Mouse (Mus musculus) liver, embryonic 16.5 days (tissue): ENCODE results near the gene Scgb1a1. TPM values are rescaled to one million over a fixed set of nuclear protein-coding genes. Genes with fewer than 3 reads are reported as not detected.
"Not testable (repeated sequence)": the region's sequence is repeated elsewhere in the genome, so short reads cannot be mapped to it uniquely, and the experiment has no call there.

Experiments used
- ATAC-seq: fragments of 200-750 bp; cut with Nextera tagmentation; 2 replicates; pipeline ENCODE4 v1.8.0; 2017; ENCODE audit warnings: low read depth, mild to moderate bottlenecking, moderate number of reproducible peaks, moderate library complexity
- H3K27ac ChIP-seq: fragments of 300-500 bp; sonication (generic); 2 replicates; pipeline ENCODE4 v1.5.1; 2014; ENCODE audit warnings: mild to moderate bottlenecking, low read length
- H3K27me3 ChIP-seq: fragments of 300-500 bp; sonication (generic); 2 replicates; pipeline ENCODE4 v1.6.1; 2014; ENCODE audit warnings: low read depth, low read length, mixed read lengths; ENCODE audit not compliant: control insufficient read depth, insufficient read depth
- H3K36me3 ChIP-seq: fragments of 300-500 bp; sonication (generic); 2 replicates; pipeline ENCODE4 v1.6.1; 2014; ENCODE audit warnings: mild to moderate bottlenecking; ENCODE audit not compliant: control insufficient read depth, insufficient read depth
- H3K4me1 ChIP-seq: fragments of 300-500 bp; sonication (generic); 2 replicates; pipeline ENCODE4 v1.6.1; 2014; ENCODE audit warnings: low read depth, low read length, mixed read lengths; ENCODE audit not compliant: control insufficient read depth
- H3K4me2 ChIP-seq: fragments of 300-500 bp; sonication (generic); 2 replicates; pipeline ENCODE4 v1.6.1; 2014; ENCODE audit warnings: low read depth, low read length, mixed read lengths
- H3K4me3 ChIP-seq: fragments of 300-500 bp; sonication (generic); 2 replicates; pipeline ENCODE4 v1.5.1; 2014; ENCODE audit warnings: low read depth, mild to moderate bottlenecking, low read length
- H3K9ac ChIP-seq: fragments of 300-500 bp; sonication (generic); 2 replicates; pipeline ENCODE4 v1.6.1; 2014; ENCODE audit warnings: low read depth, low read length
- H3K9me3 ChIP-seq: fragments of 300-500 bp; sonication (generic); replicated peaks from 2 replicates; pipeline ENCODE4 v1.6.1; 2016; ENCODE audit warnings: low read length; ENCODE audit not compliant: control insufficient read depth
- WGBS: fragments of 180-500 bp; shearing (Covaris S2); extraction: QIAGEN DNeasy Blood & Tissue Kit; methylation state at CpG from one replicate; pipeline ENCODE4 v1.1.7; 2014; ENCODE audit not compliant: insufficient replicate concordance; 5-methylcytosine and 5-hydroxymethylcytosine counted together
- polyA plus RNA-seq: library from polyadenylated mRNA; unstranded; fragments of >200 nt; fragmentation: Nextera tagmentation; extraction: Ambion mirVana; gene quantifications from 2 replicates; pipeline ENCODE4 v1.2.1, GENCODE M21; 2015

Gene Scgb1a1
- polyA plus RNA-seq, 1 experiment from 2014 or later, result not detected

DNA sequence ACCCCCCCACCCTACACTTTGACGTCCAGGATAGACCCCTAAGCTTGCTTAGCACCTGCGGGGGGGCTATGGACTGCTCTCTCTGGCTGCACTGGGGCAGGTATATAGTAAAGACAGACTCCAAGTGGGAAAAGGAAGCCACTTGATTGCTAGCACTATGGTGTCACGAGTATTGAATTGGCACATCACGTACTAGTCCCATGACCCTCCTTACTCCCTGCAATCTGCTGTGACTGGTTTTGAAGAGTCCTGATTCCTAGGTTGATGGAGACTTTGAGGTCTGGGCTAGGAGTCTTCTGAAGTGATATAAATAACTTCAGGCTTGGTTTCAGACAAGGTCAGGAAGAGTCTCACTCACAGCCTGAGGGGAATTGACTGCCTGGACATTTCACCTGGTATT, 2.4 kb upstream of the Scgb1a1 start:
- Histone ChIP-seq H3K9ac (no peak overlapping the region), H3K4me3 (no peak overlapping the region), H3K36me3 (no peaks in the 10 kb centered on the region), H3K27ac (no peak overlapping the region), H3K9me3 (no peaks in the 10 kb centered on the region), H3K4me2 (no peak overlapping the region), H3K27me3 (no peaks in the 10 kb centered on the region), H3K4me1 (no peaks in the 10 kb centered on the region; the same call in 1 of the 2 replicates)
- no peak for ATAC-seq
- WGBS, result 45% methylated on average over 4 of the region's 4 CpGs

DNA sequence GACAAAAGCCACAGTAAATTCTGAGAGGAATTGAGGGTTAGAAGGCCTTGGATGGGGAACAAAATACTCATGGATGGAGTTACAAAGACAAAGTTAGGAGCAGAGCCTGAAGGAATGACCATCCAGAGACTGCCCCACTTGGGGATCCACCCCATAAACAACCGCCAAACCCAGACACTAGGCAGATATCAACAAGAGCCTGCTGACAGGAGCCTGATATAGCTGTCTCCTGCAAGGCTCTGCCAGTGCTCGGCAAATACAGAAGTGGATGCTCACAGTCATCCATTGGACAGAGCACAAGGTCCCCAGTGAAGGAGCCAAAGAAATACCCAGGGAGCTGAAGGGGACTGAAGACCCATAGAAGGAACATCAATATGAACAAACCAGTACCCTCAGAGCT, 3.9 kb downstream of the Scgb1a1 start:
- ATAC-seq, H3K4me1 ChIP-seq, H3K9me3 ChIP-seq, H3K27me3 ChIP-seq, H3K4me3 ChIP-seq, H3K36me3 ChIP-seq, H3K4me2 ChIP-seq, H3K9ac ChIP-seq, H3K27ac ChIP-seq: not testable (repeated sequence)
- 34% methylated on average over 2 of the region's 2 CpGs for WGBS

DNA sequence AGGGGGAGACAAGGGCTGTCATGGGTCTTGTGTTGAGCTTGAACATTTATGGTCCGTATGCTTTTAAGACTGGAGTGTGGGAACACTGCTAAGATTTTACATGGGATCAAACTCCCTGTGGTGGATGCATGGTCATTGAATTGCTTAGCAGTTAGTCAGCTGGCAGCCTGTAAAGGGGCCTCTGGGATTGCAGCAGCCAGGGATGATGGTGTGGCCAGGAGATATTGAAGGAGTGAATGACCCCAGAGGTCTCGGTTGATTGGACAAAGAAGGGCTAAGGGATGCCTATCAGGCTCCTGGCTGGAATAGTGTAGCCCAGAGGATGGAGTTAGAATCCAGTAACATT, 4.8 kb downstream of the Scgb1a1 start:
- Histone ChIP-seq H3K27ac (no peak overlapping the region), H3K4me2 (peak overlapping the region; percentile 41; the same call in 1 of the 2 replicates), H3K27me3 (no peaks in the 10 kb centered on the region), H3K9me3 (no peaks in the 10 kb centered on the region), H3K4me3 (no peak overlapping the region), H3K36me3 (no peaks in the 10 kb centered on the region), H3K4me1 (peaks cover 2% of the 10 kb centered on the region; the same call in 1 of the 2 replicates), H3K9ac (no peak overlapping the region)
- no peak for ATAC-seq
- WGBS, result 81% methylated on average over 2 of the region's 2 CpGs

DNA sequence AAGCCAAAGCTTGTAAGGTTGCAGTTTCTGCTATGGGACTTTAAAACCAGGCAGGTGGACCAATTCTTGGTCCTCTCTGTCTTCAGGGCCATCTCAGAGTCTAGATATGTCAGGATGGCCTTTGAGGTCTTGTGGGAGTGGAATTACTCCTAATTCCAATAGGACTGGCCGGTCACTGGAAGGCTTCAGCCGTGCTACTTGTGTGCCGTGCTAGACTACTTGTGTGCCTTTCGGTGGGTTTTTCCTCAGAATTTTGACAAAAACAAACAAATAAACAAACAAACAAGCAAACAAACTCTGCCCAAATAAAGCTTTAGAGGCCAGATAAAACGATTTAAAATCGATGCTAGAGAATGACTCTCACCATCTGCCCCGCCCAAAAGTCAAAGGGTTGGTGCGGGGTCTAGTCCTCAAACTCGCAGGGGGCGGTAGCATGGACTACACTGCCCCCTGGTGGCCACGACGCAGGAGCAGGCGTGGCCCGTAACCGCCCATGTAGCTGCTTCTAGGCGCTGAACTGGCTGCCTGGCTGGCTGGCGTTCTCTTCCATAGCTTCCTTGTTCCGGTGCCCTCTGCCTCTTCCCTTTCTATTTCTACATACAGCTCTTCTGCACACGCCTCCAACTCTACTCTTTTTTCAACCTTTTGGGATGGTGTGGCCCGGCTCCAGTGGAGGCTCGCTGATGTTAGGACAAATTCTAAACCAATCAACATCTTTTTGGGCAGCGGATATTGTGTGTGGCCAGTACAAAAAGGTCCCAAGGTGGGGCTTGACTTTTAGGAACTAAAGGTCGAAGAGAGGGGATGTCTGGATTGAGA, 5.4 kb downstream of the Scgb1a1 start:
- H3K27me3 ChIP-seq, result no peaks in the 10 kb centered on the region
- H3K9ac ChIP-seq, result no peak overlapping the region
- peak overlapping the region; percentile 41 for H3K4me2 ChIP-seq
- ATAC-seq, result peak; percentile 82
- WGBS, result 18% methylated on average over 23 of the region's 23 CpGs
- no peak overlapping the region for H3K4me3 ChIP-seq
- H3K4me1 ChIP-seq, result peaks cover 2% of the 10 kb centered on the region; the same call in 1 of the 2 replicates
- no peaks in the 10 kb centered on the region for H3K36me3 ChIP-seq
- no peak overlapping the region for H3K27ac ChIP-seq
- no peaks in the 10 kb centered on the region for H3K9me3 ChIP-seq

DNA sequence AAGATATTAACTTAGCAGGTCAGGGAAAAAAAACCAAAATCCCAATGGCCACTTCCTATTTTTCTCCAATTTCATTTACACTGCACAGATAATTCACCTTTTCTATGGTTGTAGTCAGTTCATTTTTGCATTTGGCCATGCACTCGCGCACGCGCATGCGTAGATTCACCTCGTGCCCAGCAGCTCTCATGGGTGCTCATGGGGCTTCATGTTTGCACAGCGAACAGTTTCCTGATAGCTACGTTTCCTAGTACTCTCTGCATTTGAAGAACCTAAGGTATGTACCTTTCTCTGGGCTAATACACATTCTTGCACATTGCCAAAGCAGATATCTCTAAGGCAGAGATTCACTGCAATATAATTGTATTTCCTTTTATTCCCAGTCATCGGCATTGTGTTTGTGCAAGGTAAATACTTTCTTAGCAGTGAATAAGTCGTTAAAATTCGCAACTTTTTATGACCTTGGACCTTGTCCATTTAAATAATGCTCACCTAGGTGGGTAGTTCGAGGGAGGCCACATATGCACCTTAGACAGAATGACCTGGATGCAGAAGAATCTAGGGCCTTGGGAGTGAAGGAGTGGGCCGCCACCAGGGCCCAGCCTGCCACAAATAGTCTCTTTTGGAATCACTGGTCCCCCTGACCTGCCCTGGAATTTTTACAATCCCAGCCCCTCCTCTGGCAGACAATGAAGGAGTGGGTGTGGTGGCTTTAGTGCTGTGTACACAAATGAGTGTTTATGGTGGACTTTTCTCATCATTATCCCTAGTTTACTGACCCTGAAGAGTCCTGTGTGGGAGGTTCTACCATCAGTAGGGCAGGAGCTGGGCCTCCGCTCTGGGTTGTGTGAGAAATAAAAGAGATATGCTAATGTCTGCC, 6.2 kb downstream of the Scgb1a1 start:
- H3K9me3 ChIP-seq, result no peaks in the 10 kb centered on the region
- no peak overlapping the region for H3K27ac ChIP-seq
- no peak overlapping the region for H3K4me2 ChIP-seq
- H3K36me3 ChIP-seq, result no peaks in the 10 kb centered on the region
- no peak overlapping the region for H3K9ac ChIP-seq
- H3K4me1 ChIP-seq, result peaks cover 2% of the 10 kb centered on the region; the same call in 1 of the 2 replicates
- H3K4me3 ChIP-seq, result no peak overlapping the region
- no peaks in the 10 kb centered on the region for H3K27me3 ChIP-seq
- 71% methylated on average over 14 of the region's 14 CpGs for WGBS
- no peak for ATAC-seq

DNA sequence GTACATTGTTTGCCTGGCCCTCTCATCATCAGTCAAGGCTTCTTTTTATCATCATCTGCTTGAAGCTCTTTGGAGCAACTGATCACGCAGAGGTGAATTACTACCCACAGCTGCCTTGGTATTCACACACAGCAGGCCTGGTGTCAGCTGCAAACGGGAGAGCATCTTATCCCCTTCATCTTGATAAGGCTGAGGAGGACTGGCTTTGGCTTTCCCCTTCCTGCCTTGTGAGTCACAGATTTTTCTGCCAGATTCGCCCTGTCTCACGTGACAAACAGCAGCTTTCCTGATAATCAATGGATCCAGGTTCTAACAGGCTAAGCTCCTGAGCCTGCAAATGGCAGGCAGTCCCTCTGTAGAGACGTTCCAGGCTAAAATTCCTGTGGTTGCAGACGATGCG, 7.8 kb downstream of the Scgb1a1 start:
- Histone ChIP-seq H3K36me3 (no peaks in the 10 kb centered on the region), H3K27me3 (no peaks in the 10 kb centered on the region), H3K9me3 (no peaks in the 10 kb centered on the region), H3K4me3 (no peak overlapping the region), H3K27ac (no peak overlapping the region), H3K9ac (no peak overlapping the region), H3K4me2 (no peak overlapping the region), H3K4me1 (peaks cover 2% of the 10 kb centered on the region; the same call in 1 of the 2 replicates)
- no peak for ATAC-seq
- 37% methylated on average over 7 of the region's 7 CpGs for WGBS

DNA sequence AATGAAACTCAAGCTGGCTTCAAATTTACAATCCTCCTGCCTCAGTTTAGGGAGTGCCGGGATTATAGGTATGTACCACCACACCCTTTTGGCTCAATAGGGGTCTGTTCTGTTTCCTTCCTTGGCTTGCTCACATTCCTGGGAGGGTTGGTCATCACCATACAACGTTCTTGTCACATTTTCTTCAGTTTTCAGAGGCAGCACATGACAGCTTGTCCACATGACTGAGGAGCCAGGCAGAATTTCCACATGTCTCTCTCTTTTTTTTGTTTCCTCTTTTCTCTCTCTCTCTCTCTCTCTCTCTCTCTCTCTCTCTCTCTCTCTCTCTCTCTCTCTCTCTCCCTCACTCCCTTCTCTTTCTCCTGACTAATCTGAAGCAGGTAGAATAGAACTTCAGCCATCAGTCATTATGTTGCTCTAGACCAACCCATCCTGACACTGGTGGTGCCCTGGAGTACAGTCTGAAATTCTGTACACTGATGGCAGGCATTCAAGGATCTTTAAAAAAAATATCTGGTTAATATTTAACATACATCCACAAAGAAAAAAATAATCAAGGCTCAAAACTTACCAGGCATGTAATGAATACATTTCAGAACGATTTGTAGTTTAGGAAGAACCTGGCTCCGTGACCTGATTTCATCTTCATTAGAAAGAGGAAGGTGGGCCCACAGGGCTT, 10.6 kb downstream of the Scgb1a1 start:
- no peaks in the 10 kb centered on the region for H3K9me3 ChIP-seq
- ATAC-seq, result peak; percentile 51; the same call in 1 of the 2 replicates
- H3K27ac ChIP-seq, result no peak overlapping the region
- H3K9ac ChIP-seq, result no peak overlapping the region
- H3K4me2 ChIP-seq, result no peak overlapping the region
- H3K4me3 ChIP-seq, result no peak overlapping the region
- H3K36me3 ChIP-seq, result no peaks in the 10 kb centered on the region
- H3K4me1 ChIP-seq, result no peaks in the 10 kb centered on the region
- WGBS, result 51% methylated on average over 4 of the region's 4 CpGs
- H3K27me3 ChIP-seq, result no peaks in the 10 kb centered on the region

DNA sequence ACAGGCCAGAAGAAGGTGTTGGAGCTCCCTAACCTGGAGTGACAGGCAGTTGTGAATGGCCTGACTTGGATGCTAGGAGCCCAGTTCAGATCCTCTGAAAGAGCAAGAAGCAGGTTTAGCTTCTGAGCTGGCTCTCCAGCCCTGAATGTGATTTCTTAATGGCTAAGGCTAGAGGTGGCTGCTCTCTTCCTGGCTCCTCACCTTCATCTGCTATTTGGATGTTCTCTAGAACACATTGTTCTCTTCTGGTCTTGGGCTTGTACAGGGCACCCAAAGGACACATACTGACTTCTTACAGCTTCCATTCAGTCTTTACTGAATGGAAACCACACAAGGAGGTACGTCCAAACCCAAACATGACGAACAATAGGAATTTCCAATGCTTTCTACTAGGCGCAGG, 11.7 kb downstream of the Scgb1a1 start:
- no peak for ATAC-seq
- Histone ChIP-seq H3K27ac (no peak overlapping the region), H3K27me3 (no peaks in the 10 kb centered on the region), H3K36me3 (no peaks in the 10 kb centered on the region), H3K9ac (no peak overlapping the region), H3K4me2 (no peak overlapping the region), H3K9me3 (no peaks in the 10 kb centered on the region), H3K4me3 (no peak overlapping the region), H3K4me1 (no peaks in the 10 kb centered on the region)
- WGBS, result 71% methylated on average over 3 of the region's 3 CpGs
